ENCODE assay signal across 22 mouse cellular contexts in genomic region chr2:178429426-178429825, GRCm38 (mm10). TPM values are rescaled to one million over a fixed set of nuclear protein-coding genes. Genes with fewer than 3 reads are reported as not detected.
DNase-seq lines count a peak whose midpoint lies in the region; ATAC-seq and TF ChIP-seq lines count a peak whose summit lies in the region.
"Had no signal": no experiment of that assay in that cellular context is flagged by ENCODE, and none has a peak within 500 bp of the region (broad histone marks: within the 10 kb centered on the region; RNA-seq: fewer than 3 reads in every experiment).

No protein-coding gene starts in this region.

- WGBS in kidney, adult 2 months: 48% methylated on average over 6 of the region's 6 CpGs
- WGBS in intestine, embryonic 15.5 days: 58% methylated on average over 6 of the region's 6 CpGs
- WGBS in intestine, embryonic 16.5 days: 55% methylated on average over 6 of the region's 6 CpGs
- WGBS in intestine, postnatal 0 days: 39% methylated on average over 6 of the region's 6 CpGs

- no peaks in the 10 kb centered on the region for H3K27me3 ChIP-seq in kidney, adult 2 months (replicated peaks; ENCODE audit: control insufficient read depth, insufficient read depth, low read length)
- no peaks in the 10 kb centered on the region for H3K27me3 ChIP-seq in intestine, embryonic 15.5 days (replicated peaks)
- H3K27me3 ChIP-seq in intestine, embryonic 16.5 days (replicated peaks; ENCODE audit: control insufficient read depth, insufficient read depth, low read length): no peaks in the 10 kb centered on the region
- no peaks in the 10 kb centered on the region for H3K27me3 ChIP-seq in intestine, postnatal 0 days (replicated peaks; ENCODE audit: control insufficient read depth, insufficient read depth, low read length)
- H3K27me3 ChIP-seq: Patski had no signal

- no peak for TF ChIP-seq POLR2A in kidney, adult 2 months (IDR thresholded peaks at IDR 0.05; ENCODE audit: low read depth, low read length)

- H3K4me1 ChIP-seq in kidney, adult 2 months (ENCODE audit: control insufficient read depth, insufficient read depth, low read length): no peaks in the 10 kb centered on the region
- 0 out of 2 replicates have a peak, but pooled peaks cover 10% of the 10 kb centered on the region for H3K4me1 ChIP-seq in intestine, embryonic 15.5 days (replicated peaks)
- peaks cover 10% of the 10 kb centered on the region for H3K4me1 ChIP-seq in intestine, embryonic 16.5 days (ENCODE audit: control insufficient read depth, insufficient read depth, low read length)
- peaks cover 8% of the 10 kb centered on the region; the same call in 1 of the 2 replicates for H3K4me1 ChIP-seq in intestine, postnatal 0 days (replicated peaks; ENCODE audit: control insufficient read depth, insufficient read depth, low read length)

- H3K4me2 ChIP-seq in intestine, embryonic 15.5 days (replicated peaks): peak overlapping the region; percentile 43
- H3K4me2 ChIP-seq in intestine, embryonic 16.5 days (ENCODE audit: low read depth, low read length): peak overlapping the region; percentile 40
- peak overlapping the region; percentile 38 for H3K4me2 ChIP-seq in intestine, postnatal 0 days (replicated peaks; ENCODE audit: low read depth)

- peak; percentile 54 for ATAC-seq in intestine, embryonic 15.5 days
- ATAC-seq in intestine, embryonic 16.5 days: peak; percentile 50
- no peak for ATAC-seq in intestine, postnatal 0 days
- ATAC-seq: activated CD4-positive, CD25-positive, alpha-beta regulatory T cell, adult 4 months; CD4-positive, CD25-positive, alpha-beta regulatory T cell, adult 4 months; Patski had no signal

- H3K9ac ChIP-seq in intestine, embryonic 15.5 days: 0 out of 2 replicates have a peak overlapping the region, but pooled peaks have one; percentile 3
- 0 out of 2 replicates have a peak overlapping the region, but pooled peaks have one; percentile 33 for H3K9ac ChIP-seq in intestine, embryonic 16.5 days (ENCODE audit: low read depth, low read length)
- H3K9ac ChIP-seq in intestine, postnatal 0 days (ENCODE audit: low read depth, low read length): no peak overlapping the region

- no peaks in the 10 kb centered on the region for H3K9me3 ChIP-seq in intestine, embryonic 15.5 days
- no peaks in the 10 kb centered on the region for H3K9me3 ChIP-seq in intestine, embryonic 16.5 days (ENCODE audit: control insufficient read depth, low read length)
- no peaks in the 10 kb centered on the region for H3K9me3 ChIP-seq in intestine, postnatal 0 days (ENCODE audit: control insufficient read depth)

- peak; percentile 9 for DNase-seq in kidney, adult 2 months
- DNase-seq in kidney, postnatal 10 days: no peak
- no peak for DNase-seq in ovary, postnatal 36 days (ENCODE audit: low spot score)
- no peak for DNase-seq in right cerebral cortex, postnatal 4 days
- DNase-seq in thymus, postnatal 14 days: no peak
- DNase-seq: adrenal gland, adult 2 months; adrenal gland, adult 8-10 months; adrenal gland, postnatal 10 days; adrenal gland, postnatal 14 days; adrenal gland, postnatal 25 days; adrenal gland, postnatal 36 days; B cell, adult 2 months; cerebellum, adult 11 months; cerebellum, adult 11-12 months had no signal

- H3K36me3 ChIP-seq in kidney, adult 2 months (ENCODE audit: control insufficient read depth, insufficient read depth, low read length): no peaks in the 10 kb centered on the region
- H3K36me3 ChIP-seq in intestine, embryonic 15.5 days: no peaks in the 10 kb centered on the region
- H3K36me3 ChIP-seq in intestine, embryonic 16.5 days (ENCODE audit: control insufficient read depth, insufficient read depth, low read length): no peaks in the 10 kb centered on the region
- no peaks in the 10 kb centered on the region for H3K36me3 ChIP-seq in intestine, postnatal 0 days (ENCODE audit: control insufficient read depth, insufficient read depth)
- H3K36me3 ChIP-seq: G1E had no signal

- no peak for TF ChIP-seq CTCF in kidney, adult 2 months (conservative IDR thresholded peaks at IDR 0.05; ENCODE audit: insufficient read depth, insufficient read length, low read depth, low read length)
- TF ChIP-seq CTCF in intestine, postnatal 0 days (IDR thresholded peaks at IDR 0.05; ENCODE audit: low read depth): no peak

- no peak overlapping the region for H3K27ac ChIP-seq in kidney, adult 2 months (ENCODE audit: insufficient read depth, low read depth, low read length)
- peak overlapping the region; percentile 36 for H3K27ac ChIP-seq in intestine, embryonic 15.5 days
- peak overlapping the region; percentile 72 for H3K27ac ChIP-seq in intestine, embryonic 16.5 days (ENCODE audit: low read length)
- no peak overlapping the region for H3K27ac ChIP-seq in intestine, postnatal 0 days (ENCODE audit: low read depth, low read length)

- no peak overlapping the region for H3K4me3 ChIP-seq in kidney, adult 2 months (ENCODE audit: insufficient read depth, low read depth, low read length)
- no peak overlapping the region for H3K4me3 ChIP-seq in intestine, embryonic 15.5 days (replicated peaks)
- 0 out of 2 replicates have a peak overlapping the region, but pooled peaks have one; percentile 12 for H3K4me3 ChIP-seq in intestine, embryonic 16.5 days (ENCODE audit: low read length)
- no peak overlapping the region for H3K4me3 ChIP-seq in intestine, postnatal 0 days (ENCODE audit: low read depth, low read length)

RNA-seq across cellular contexts. Expression of gene Cdh26, which starts 0.9 kb away (rescaled TPM):
- 0.08 and 0.12 TPM in 2 replicates for polyA plus RNA-seq in kidney, adult 2 months (2012; rRNA removed)
- polyA plus RNA-seq in intestine, embryonic 15.5 days (2015; fragmentation: Nextera tagmentation; extraction: Ambion mirVana): 0.43 and 1.0 TPM in 2 replicates
- 0.69 and 0.71 TPM in 2 replicates for polyA plus RNA-seq in intestine, embryonic 16.5 days (2015; fragmentation: Nextera tagmentation; extraction: Ambion mirVana)
- 0.43 and 0.68 TPM in 2 replicates for polyA plus RNA-seq in intestine, postnatal 0 days (2015; fragmentation: Nextera tagmentation; extraction: Ambion mirVana)
- polyA plus RNA-seq: activated CD4-positive, CD25-positive, alpha-beta regulatory T cell, adult 4 months; adrenal gland, adult 2 months; C2C12; CD4-positive, CD25-positive, alpha-beta regulatory T cell, adult 4 months; G1E; Patski had no signal

RNA-seq across cellular contexts. Expression of gene Fam217b, which starts 15.1 kb away (rescaled TPM):
- polyA plus RNA-seq in kidney, adult 2 months (2012; rRNA removed): 1.8 TPM in 2 replicates
- polyA plus RNA-seq in intestine, embryonic 15.5 days (2015; fragmentation: Nextera tagmentation; extraction: Ambion mirVana): 4.3 and 5.4 TPM in 2 replicates
- 4.2 and 5.4 TPM in 2 replicates for polyA plus RNA-seq in intestine, embryonic 16.5 days (2015; fragmentation: Nextera tagmentation; extraction: Ambion mirVana)
- 2.5 TPM in 2 replicates for polyA plus RNA-seq in intestine, postnatal 0 days (2015; fragmentation: Nextera tagmentation; extraction: Ambion mirVana)
- polyA plus RNA-seq: C2C12 had no signal

RNA-seq across cellular contexts. Expression of gene Ppp1r3d, which starts 15.2 kb away (rescaled TPM):
- 1.5 and 2.4 TPM in 2 replicates for polyA plus RNA-seq in kidney, adult 2 months (2012; rRNA removed)
- polyA plus RNA-seq in intestine, embryonic 15.5 days (2015; fragmentation: Nextera tagmentation; extraction: Ambion mirVana): 5.0 and 5.6 TPM in 2 replicates
- 3.9 and 4.3 TPM in 2 replicates for polyA plus RNA-seq in intestine, embryonic 16.5 days (2015; fragmentation: Nextera tagmentation; extraction: Ambion mirVana)
- polyA plus RNA-seq in intestine, postnatal 0 days (2015; fragmentation: Nextera tagmentation; extraction: Ambion mirVana): 2.7 and 2.8 TPM in 2 replicates
- polyA plus RNA-seq: activated CD4-positive, CD25-positive, alpha-beta regulatory T cell, adult 4 months; C2C12; CD4-positive, CD25-positive, alpha-beta regulatory T cell, adult 4 months; G1E had no signal

RNA-seq across cellular contexts. Expression of gene Sycp2, which starts 21.9 kb away (rescaled TPM):
- 0.01 TPM in 1 of 2 replicates, not detected in the other for polyA plus RNA-seq in kidney, adult 2 months (2012; rRNA removed)
- 0.05 and 0.18 TPM in 2 replicates for polyA plus RNA-seq in intestine, embryonic 15.5 days (2015; fragmentation: Nextera tagmentation; extraction: Ambion mirVana)
- 0.04 and 0.17 TPM in 2 replicates for polyA plus RNA-seq in intestine, embryonic 16.5 days (2015; fragmentation: Nextera tagmentation; extraction: Ambion mirVana)
- polyA plus RNA-seq in intestine, postnatal 0 days (2015; fragmentation: Nextera tagmentation; extraction: Ambion mirVana): 0.13 TPM in 1 of 2 replicates, not detected in the other
- polyA plus RNA-seq: adrenal gland, adult 2 months; C2C12; CD4-positive, CD25-positive, alpha-beta regulatory T cell, adult 4 months; G1E had no signal

Comparison
In these comparisons a context has a peak if more than half of its experiments do, and no peak if none do; other contexts are left out.
1. H3K27ac ChIP-seq: peak in intestine, embryonic 15.5 days (single experiment) and intestine, embryonic 16.5 days (single experiment); none in kidney, adult 2 months (single experiment) and intestine, postnatal 0 days (single experiment).
2. Peak in every context shown above with its lines, with median percentiles within 50 percentile points of each other: H3K4me2 ChIP-seq.